ENCODE assay signal across 25 mouse cellular contexts in the genomic region with DNA sequence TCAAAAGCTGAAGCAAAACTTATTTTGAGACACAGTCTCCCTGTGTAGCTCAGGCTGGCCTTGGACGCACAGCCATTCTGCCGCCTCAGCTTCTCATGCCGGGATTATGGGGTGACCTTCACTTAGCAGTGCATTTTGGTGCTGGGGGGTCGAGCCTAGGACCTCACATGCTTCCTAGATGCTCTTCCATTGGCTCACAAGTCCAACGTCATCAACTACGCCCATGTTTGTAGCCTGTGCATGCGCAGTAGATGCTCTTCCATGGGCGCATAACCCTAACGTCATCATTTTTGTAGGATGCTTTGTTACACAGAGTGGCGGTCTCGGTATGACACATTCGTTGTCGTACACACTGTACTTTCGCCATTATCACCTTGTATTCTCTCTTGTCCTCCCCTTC.
"Had no signal": no experiment of that assay in that cellular context is flagged by ENCODE, and none has a peak within 500 bp of the region (broad histone marks: within the 10 kb centered on the region; RNA-seq: fewer than 3 reads in every experiment).

No protein-coding gene starts in this region.

- ATAC-seq: hindbrain, postnatal 0 days; intestine, embryonic 16.5 days had no signal

- H3K9ac ChIP-seq: heart, embryonic 12.5 days; hindbrain, embryonic 12.5 days; hindbrain, embryonic 15.5 days; kidney, embryonic 15.5 days; limb, embryonic 13.5 days; limb, embryonic 15.5 days had no signal

- DNase-seq: gastrocnemius, adult 2 months; gastrocnemius, postnatal 10 days; gastrocnemius, postnatal 25 days; heart, adult 18-20 months; heart, postnatal 10 days; heart, postnatal 4 days; kidney, adult 11 months; kidney, adult 2 months; kidney, adult 9 months; kidney, postnatal 14 days; kidney, postnatal 36 days; layer of hippocampus, adult 9-11 months; layer of hippocampus, postnatal 36 days; left cerebral cortex, postnatal 4 days had no signal

- H3K9me3 ChIP-seq: heart, embryonic 10.5 days; hindbrain, embryonic 15.5 days; limb, embryonic 13.5 days; limb, embryonic 15.5 days had no signal

- H3K36me3 ChIP-seq: heart, embryonic 10.5 days; heart, embryonic 12.5 days; hindbrain, embryonic 10.5 days; hindbrain, embryonic 12.5 days; hindbrain, embryonic 15.5 days; kidney, embryonic 15.5 days; limb, embryonic 13.5 days; limb, embryonic 15.5 days had no signal

- H3K27ac ChIP-seq: gastrocnemius, adult 2 months; heart, embryonic 10.5 days; hindbrain, embryonic 10.5 days; hindbrain, embryonic 12.5 days; hindbrain, embryonic 15.5 days; hindbrain, postnatal 0 days; kidney, embryonic 15.5 days; kidney, postnatal 0 days; limb, embryonic 13.5 days; limb, embryonic 15.5 days had no signal

- H3K4me2 ChIP-seq: heart, embryonic 12.5 days; hindbrain, embryonic 12.5 days; hindbrain, embryonic 15.5 days; kidney, embryonic 15.5 days; limb, embryonic 13.5 days; limb, embryonic 15.5 days had no signal

- H3K4me3 ChIP-seq: gastrocnemius, adult 2 months; heart, embryonic 10.5 days; heart, embryonic 12.5 days; hindbrain, embryonic 10.5 days; hindbrain, embryonic 12.5 days; hindbrain, embryonic 15.5 days; kidney, embryonic 15.5 days; limb, embryonic 13.5 days; limb, embryonic 15.5 days had no signal

- H3K27me3 ChIP-seq: heart, embryonic 12.5 days; hindbrain, embryonic 12.5 days; hindbrain, embryonic 15.5 days; kidney, embryonic 15.5 days; limb, embryonic 13.5 days; limb, embryonic 15.5 days had no signal

- H3K4me1 ChIP-seq: limb, embryonic 13.5 days; limb, embryonic 15.5 days had no signal
